Mouse (Mus musculus) forebrain, embryonic 16.5 days (tissue): ENCODE data around the gene Nmur1. TPM values are rescaled to one million over a fixed set of nuclear protein-coding genes. Genes with fewer than 3 reads are reported as not detected.

ENCODE experiments used
- ATAC-seq: fragments of 200-750 bp; cut with Nextera tagmentation; 2 replicates; pipeline ENCODE4 v1.8.0; 2017; ENCODE audit warnings: mild to moderate bottlenecking, moderate library complexity
- H3K27ac ChIP-seq: fragments of 300-500 bp; sonication (generic); 2 replicates; pipeline ENCODE4 v1.5.1; 2014; ENCODE audit warnings: low read length, control low read depth
- H3K27me3 ChIP-seq: fragments of 300-500 bp; sonication (generic); replicated peaks from 2 replicates; pipeline ENCODE4 v1.6.1; 2014; ENCODE audit warnings: low read length; ENCODE audit not compliant: control insufficient read depth, insufficient read depth
- H3K36me3 ChIP-seq: fragments of 300-500 bp; sonication (generic); 2 replicates; pipeline ENCODE4 v1.6.1; 2014; ENCODE audit not compliant: control insufficient read depth, insufficient read depth
- H3K4me1 ChIP-seq: fragments of 300-500 bp; sonication (generic); replicated peaks from 2 replicates; pipeline ENCODE4 v1.6.1; 2014; ENCODE audit warnings: low read length; ENCODE audit not compliant: control insufficient read depth, insufficient read depth
- H3K4me2 ChIP-seq: fragments of 300-500 bp; sonication (generic); 2 replicates; pipeline ENCODE4 v1.6.1; 2014; ENCODE audit warnings: mild to moderate bottlenecking, low read length, control low read depth
- H3K4me3 ChIP-seq: fragments of 300-500 bp; sonication (generic); replicated peaks from 2 replicates; pipeline ENCODE4 v1.5.1; 2014; ENCODE audit warnings: mild to moderate bottlenecking, low read length, control low read depth
- H3K9ac ChIP-seq: fragments of 300-500 bp; sonication (generic); replicated peaks from 2 replicates; pipeline ENCODE4 v1.6.1; 2014; ENCODE audit warnings: low read depth, low read length, control low read depth
- H3K9me3 ChIP-seq: fragments of 300-500 bp; sonication (generic); 2 replicates; pipeline ENCODE4 v1.6.1; 2016; ENCODE audit warnings: low read length; ENCODE audit not compliant: control insufficient read depth
- WGBS: fragments of 180-500 bp; shearing (Covaris S2); extraction: QIAGEN DNeasy Blood & Tissue Kit; methylation state at CpG from one replicate; pipeline ENCODE4 v1.1.7; 2014; 5-methylcytosine and 5-hydroxymethylcytosine counted together
- polyA plus RNA-seq: library from polyadenylated mRNA; unstranded; fragments of >200 nt; fragmentation: Nextera tagmentation; extraction: Ambion mirVana; gene quantifications from 2 replicates; pipeline ENCODE4 v1.2.1, GENCODE M21; 2015

The Nmur1 gene
- polyA plus RNA-seq, 1 experiment from 2014 or later, result not detected

GRCm38 (mm10) chr1:86441980-86442831 is 16.2 kb upstream of the Nmur1 start:
- peak overlapping the region; percentile 86 for H3K9ac ChIP-seq
- peaks cover 34% of the 10 kb centered on the region for H3K4me1 ChIP-seq
- no peaks in the 10 kb centered on the region for H3K27me3 ChIP-seq
- H3K36me3 ChIP-seq, result no peaks in the 10 kb centered on the region
- WGBS, result under 1% methylated on average over 81 of the region's 81 CpGs
- peak overlapping the region; percentile 98 for H3K27ac ChIP-seq
- ATAC-seq, result peak; percentile 69
- H3K4me3 ChIP-seq, result peak overlapping the region; percentile 51
- H3K9me3 ChIP-seq, result no peaks in the 10 kb centered on the region
- H3K4me2 ChIP-seq, result peak overlapping the region; percentile 70

- 0% methylated on average over 5 of the region's 5 CpGs for WGBS
- Histone ChIP-seq H3K9me3 (no peaks in the 10 kb centered on the region), H3K36me3 (no peaks in the 10 kb centered on the region), H3K27me3 (no peaks in the 10 kb centered on the region), H3K9ac (peak overlapping the region; percentile 86), H3K4me1 (peaks cover 34% of the 10 kb centered on the region), H3K27ac (peak overlapping the region; percentile 98), H3K4me3 (peak overlapping the region; percentile 51), H3K4me2 (peak overlapping the region; percentile 70)
- ATAC-seq, result no peak
Measured at GRCm38 (mm10) chr1:86441724-86441979, 15.6 kb upstream of the Nmur1 start.

- no peaks in the 10 kb centered on the region for H3K36me3 ChIP-seq
- peak overlapping the region; percentile 98 for H3K27ac ChIP-seq
- H3K9ac ChIP-seq, result peak overlapping the region; percentile 86
- peak; percentile 35 for ATAC-seq
- under 1% methylated on average over 28 of the region's 29 CpGs for WGBS
- peaks cover 38% of the 10 kb centered on the region for H3K4me1 ChIP-seq
- peak overlapping the region; percentile 70 for H3K4me2 ChIP-seq
- no peaks in the 10 kb centered on the region for H3K9me3 ChIP-seq
- H3K27me3 ChIP-seq, result no peaks in the 10 kb centered on the region
- peak overlapping the region; percentile 51 for H3K4me3 ChIP-seq
Measured at GRCm38 (mm10) chr1:86440887-86441723, 15.1 kb upstream of the Nmur1 start.

GRCm38 (mm10) chr1:86440171-86440886 is 14.3 kb upstream of the Nmur1 start:
- 2% methylated on average over 18 of the region's 18 CpGs for WGBS
- Histone ChIP-seq H3K9me3 (no peaks in the 10 kb centered on the region), H3K9ac (peak overlapping the region; percentile 86), H3K36me3 (no peaks in the 10 kb centered on the region), H3K27ac (peak overlapping the region; percentile 98), H3K4me2 (peak overlapping the region; percentile 70), H3K4me1 (peaks cover 42% of the 10 kb centered on the region), H3K27me3 (no peaks in the 10 kb centered on the region), H3K4me3 (peak overlapping the region; percentile 51)
- peak; percentile 72 for ATAC-seq

- no peak for ATAC-seq
- no peaks in the 10 kb centered on the region for H3K36me3 ChIP-seq
- H3K27me3 ChIP-seq, result no peaks in the 10 kb centered on the region
- 0 out of 2 replicates have a peak overlapping the region, but pooled peaks have one; percentile 40 for H3K9ac ChIP-seq
- WGBS, result 27% methylated on average over 8 of the region's 8 CpGs
- H3K27ac ChIP-seq, result peak overlapping the region; percentile 98
- H3K4me1 ChIP-seq, result peaks cover 49% of the 10 kb centered on the region
- no peaks in the 10 kb centered on the region for H3K9me3 ChIP-seq
- no peak overlapping the region for H3K4me3 ChIP-seq
- 0 out of 2 replicates have a peak overlapping the region, but pooled peaks have one; percentile 70 for H3K4me2 ChIP-seq
Measured at GRCm38 (mm10) chr1:86439487-86440170, 13.6 kb upstream of the Nmur1 start.

- no peak for ATAC-seq
- H3K27ac ChIP-seq, result no peak overlapping the region
- no peak overlapping the region for H3K4me3 ChIP-seq
- H3K27me3 ChIP-seq, result no peaks in the 10 kb centered on the region
- no peak overlapping the region for H3K9ac ChIP-seq
- WGBS, result 74% methylated on average over 2 of the region's 2 CpGs
- H3K4me1 ChIP-seq, result peaks cover 52% of the 10 kb centered on the region
- no peaks in the 10 kb centered on the region for H3K36me3 ChIP-seq
- H3K4me2 ChIP-seq, result no peak overlapping the region
- no peaks in the 10 kb centered on the region for H3K9me3 ChIP-seq
Measured at GRCm38 (mm10) chr1:86438501-86438900, 12.5 kb upstream of the Nmur1 start.

- H3K4me2 ChIP-seq, result no peak overlapping the region
- ATAC-seq, result no peak
- no peaks in the 10 kb centered on the region for H3K9me3 ChIP-seq
- 74% methylated on average over 6 of the region's 6 CpGs for WGBS
- H3K4me3 ChIP-seq, result no peak overlapping the region
- H3K27me3 ChIP-seq, result no peaks in the 10 kb centered on the region
- H3K27ac ChIP-seq, result no peak overlapping the region
- no peak overlapping the region for H3K9ac ChIP-seq
- no peaks in the 10 kb centered on the region for H3K36me3 ChIP-seq
- peaks cover 46% of the 10 kb centered on the region for H3K4me1 ChIP-seq
Measured at GRCm38 (mm10) chr1:86438014-86438319, 11.9 kb upstream of the Nmur1 start.

GRCm38 (mm10) chr1:86437219-86438013 is 11.4 kb upstream of the Nmur1 start:
- peaks cover 46% of the 10 kb centered on the region for H3K4me1 ChIP-seq
- no peak overlapping the region for H3K4me3 ChIP-seq
- ATAC-seq, result no peak
- 65% methylated on average over 9 of the region's 9 CpGs for WGBS
- no peak overlapping the region for H3K9ac ChIP-seq
- no peaks in the 10 kb centered on the region for H3K36me3 ChIP-seq
- no peaks in the 10 kb centered on the region for H3K9me3 ChIP-seq
- H3K27me3 ChIP-seq, result no peaks in the 10 kb centered on the region
- H3K4me2 ChIP-seq, result no peak overlapping the region
- H3K27ac ChIP-seq, result no peak overlapping the region
